12 mouse cellular contexts compared by ENCODE assay signal in genomic region chr2:72672908-72673901, GRCm38 (mm10).
A peak's percentile ranks its signal among the peaks of the same experiment; 100 is the strongest.
DNase-seq lines count a peak whose midpoint lies in the region; ATAC-seq and TF ChIP-seq lines count a peak whose summit lies in the region.
"Had no signal": no experiment of that assay in that cellular context is flagged by ENCODE, and none has a peak within 500 bp of the region (broad histone marks: within the 10 kb centered on the region; RNA-seq: fewer than 3 reads in every experiment).

No protein-coding gene starts in this region.

- H3K27ac ChIP-seq in intestine, embryonic 15.5 days, result no peak overlapping the region
- H3K27ac ChIP-seq in intestine, postnatal 0 days (ENCODE audit: low read depth, low read length), result no peak overlapping the region
- H3K27ac ChIP-seq in forebrain, embryonic 16.5 days (ENCODE audit: low read length), result no peak overlapping the region
- H3K27ac ChIP-seq: limb, embryonic 10.5 days; neural tube, embryonic 12.5 days had no signal

- TF ChIP-seq CTCF in intestine, postnatal 0 days (IDR thresholded peaks at IDR 0.05; ENCODE audit: low read depth), result no peak

- no peaks in the 10 kb centered on the region for H3K27me3 ChIP-seq in intestine, embryonic 15.5 days (replicated peaks)
- no peaks in the 10 kb centered on the region for H3K27me3 ChIP-seq in intestine, postnatal 0 days (replicated peaks; ENCODE audit: control insufficient read depth, insufficient read depth, low read length)
- H3K27me3 ChIP-seq in forebrain, embryonic 16.5 days (replicated peaks; ENCODE audit: control insufficient read depth, insufficient read depth, low read length), result no peaks in the 10 kb centered on the region
- H3K27me3 ChIP-seq: neural tube, embryonic 12.5 days had no signal

- ATAC-seq in intestine, embryonic 15.5 days, result peak; percentile 55; the same call in 1 of the 2 replicates
- no peak for ATAC-seq in intestine, postnatal 0 days
- peak; percentile 41; the same call in 1 of the 2 replicates for ATAC-seq in forebrain, embryonic 16.5 days

- H3K9me3 ChIP-seq in intestine, embryonic 15.5 days, result no peaks in the 10 kb centered on the region
- no peaks in the 10 kb centered on the region for H3K9me3 ChIP-seq in intestine, postnatal 0 days (ENCODE audit: control insufficient read depth)
- H3K9me3 ChIP-seq in forebrain, embryonic 16.5 days (ENCODE audit: control insufficient read depth, low read length), result no peaks in the 10 kb centered on the region
- H3K9me3 ChIP-seq: limb, embryonic 10.5 days; neural tube, embryonic 12.5 days had no signal

- H3K9ac ChIP-seq in intestine, embryonic 15.5 days, result no peak overlapping the region
- H3K9ac ChIP-seq in intestine, postnatal 0 days (ENCODE audit: low read depth, low read length), result no peak overlapping the region
- no peak overlapping the region for H3K9ac ChIP-seq in forebrain, embryonic 16.5 days (replicated peaks; ENCODE audit: low read depth, low read length)
- H3K9ac ChIP-seq: neural tube, embryonic 12.5 days had no signal

- WGBS in intestine, embryonic 15.5 days, result 54% methylated on average over 13 of the region's 13 CpGs
- 57% methylated on average over 13 of the region's 13 CpGs for WGBS in intestine, postnatal 0 days
- 13% methylated on average over 13 of the region's 13 CpGs for WGBS in forebrain, embryonic 16.5 days

- no peak overlapping the region for H3K4me3 ChIP-seq in intestine, embryonic 15.5 days (replicated peaks)
- H3K4me3 ChIP-seq in intestine, postnatal 0 days (ENCODE audit: low read depth, low read length), result no peak overlapping the region
- H3K4me3 ChIP-seq in forebrain, embryonic 16.5 days (replicated peaks; ENCODE audit: low read length), result no peak overlapping the region
- H3K4me3 ChIP-seq: limb, embryonic 10.5 days; neural tube, embryonic 12.5 days had no signal

- 0 out of 2 replicates have a peak, but pooled peaks cover 9% of the 10 kb centered on the region for H3K4me1 ChIP-seq in intestine, embryonic 15.5 days (replicated peaks)
- no peaks in the 10 kb centered on the region for H3K4me1 ChIP-seq in intestine, postnatal 0 days (replicated peaks; ENCODE audit: control insufficient read depth, insufficient read depth, low read length)
- H3K4me1 ChIP-seq in forebrain, embryonic 16.5 days (replicated peaks; ENCODE audit: control insufficient read depth, insufficient read depth, low read length), result peaks cover 18% of the 10 kb centered on the region
- H3K4me1 ChIP-seq: neural tube, embryonic 12.5 days had no signal

- no peak overlapping the region for H3K4me2 ChIP-seq in intestine, embryonic 15.5 days (replicated peaks)
- H3K4me2 ChIP-seq in intestine, postnatal 0 days (replicated peaks; ENCODE audit: low read depth), result no peak overlapping the region
- no peak overlapping the region for H3K4me2 ChIP-seq in forebrain, embryonic 16.5 days (ENCODE audit: low read length)
- H3K4me2 ChIP-seq: neural tube, embryonic 12.5 days had no signal

- no peaks in the 10 kb centered on the region for H3K36me3 ChIP-seq in intestine, embryonic 15.5 days
- no peaks in the 10 kb centered on the region for H3K36me3 ChIP-seq in intestine, postnatal 0 days (ENCODE audit: control insufficient read depth, insufficient read depth)
- H3K36me3 ChIP-seq in forebrain, embryonic 16.5 days (ENCODE audit: control insufficient read depth, insufficient read depth), result no peaks in the 10 kb centered on the region
- H3K36me3 ChIP-seq: limb, embryonic 10.5 days; neural tube, embryonic 12.5 days had no signal

- peak; percentile 28 for DNase-seq in 416B (ENCODE audit: low read depth)
- DNase-seq in adipocyte (ENCODE audit: low spot score), result peak; percentile 43
- DNase-seq in ovary, postnatal 36 days (ENCODE audit: low spot score), result no peak
- DNase-seq in natural killer cell, adult 2 months (ENCODE audit: low spot score in 2 of 2), result no peak
- no peak for DNase-seq in ovary, postnatal 10 days (ENCODE audit: low spot score)
- DNase-seq: cerebellum, adult 11-12 months; layer of hippocampus, adult 9-11 months had no signal

Comparison
In these comparisons a context has a peak if more than half of its experiments do, and no peak if none do; other contexts are left out.
1. DNase-seq: peak in 416B (single experiment) and adipocyte (single experiment); none in ovary, postnatal 36 days (single experiment), natural killer cell, adult 2 months (0 of 2) and ovary, postnatal 10 days (single experiment).